Mouse (Mus musculus) myocyte (in vitro differentiated cells): ENCODE measurements around the gene Pknox2.

Source experiments
- MYOG ChIP-seq, 3 experiments: IDR thresholded peaks; one replicate each; pipeline ENCODE4 v1.6.1; 2011; ENCODE audit warnings: control low read depth in 2 of 3, low read depth in 2 of 3, mild to moderate bottlenecking in 2 of 3; ENCODE audit not compliant: insufficient read length in 2 of 3, control insufficient read depth in 1 of 3, insufficient read depth in 1 of 3
- POLR2A ChIP-seq: IDR thresholded peaks from one replicate; pipeline ENCODE4 v1.6.1; 2011; ENCODE audit warnings: low read depth, mild to moderate bottlenecking, control low read depth, moderate library complexity; ENCODE audit not compliant: insufficient read length
- POLR2AphosphoS2 ChIP-seq: IDR thresholded peaks from one replicate; pipeline ENCODE4 v1.6.1; 2011; ENCODE audit warnings: low read depth, control low read depth; ENCODE audit not compliant: insufficient read length
- REST ChIP-seq: IDR thresholded peaks from one replicate; pipeline ENCODE4 v1.6.1; 2011; ENCODE audit warnings: mild to moderate bottlenecking, control low read depth, moderate library complexity; ENCODE audit not compliant: insufficient read depth, insufficient read length
- TCF12 ChIP-seq: IDR thresholded peaks from one replicate; pipeline ENCODE4 v1.6.1; 2011; ENCODE audit warnings: mild to moderate bottlenecking, control low read depth; ENCODE audit not compliant: poor library complexity, insufficient read depth, severe bottlenecking

- TF ChIP-seq TCF12 (no peak), POLR2A (no peak), POLR2AphosphoS2 (no peak), MYOG (IDR thresholded peaks at IDR 0.05; ENCODE audit: control insufficient read depth in 1 of 3, insufficient read depth in 1 of 3, insufficient read length in 2 of 3, low read depth in 2 of 3) (no peak), REST (no peak)
These were observed 295.0 kb downstream of the Pknox2 start for GRCm38 (mm10) chr9:36852175-36852574.
